Mouse (Mus musculus) lung, embryonic 14.5 days (tissue): ENCODE data around the gene Gorab. TPM values are rescaled to one million over a fixed set of nuclear protein-coding genes. Genes with fewer than 3 reads are reported as not detected.

Source experiments
- ATAC-seq: fragments of 200-750 bp; cut with Nextera tagmentation; 2 replicates; pipeline ENCODE4 v1.8.0; 2017; ENCODE audit warnings: mild to moderate bottlenecking, moderate TSS enrichment, moderate library complexity; ENCODE audit not compliant: insufficient read depth
- DNase-seq: peaks from one replicate; pipeline ENCODE4 v3.0.0-alpha.2; 2015
- H3K27ac ChIP-seq: fragments of 300-500 bp; sonication (generic); 2 replicates; pipeline ENCODE4 v1.5.1; 2014; ENCODE audit warnings: low read depth, mild to moderate bottlenecking, moderate library complexity
- H3K27me3 ChIP-seq: fragments of 300-500 bp; sonication (generic); 2 replicates; pipeline ENCODE4 v1.6.1; 2014; ENCODE audit warnings: low read length, control low read depth; ENCODE audit not compliant: insufficient read depth
- H3K36me3 ChIP-seq: fragments of 300-500 bp; sonication (generic); 2 replicates; pipeline ENCODE4 v1.6.1; 2014; ENCODE audit warnings: control low read depth; ENCODE audit not compliant: insufficient read depth
- H3K4me1 ChIP-seq: fragments of 300-500 bp; sonication (generic); 2 replicates; pipeline ENCODE4 v1.6.1; 2014; ENCODE audit warnings: antibody characterized with exemption, control low read depth; ENCODE audit not compliant: insufficient read depth
- H3K4me2 ChIP-seq: fragments of 300-500 bp; sonication (generic); 2 replicates; pipeline ENCODE4 v1.6.1; 2014; ENCODE audit warnings: mild to moderate bottlenecking
- H3K4me3 ChIP-seq: fragments of 300-500 bp; sonication (generic); 2 replicates; pipeline ENCODE4 v1.5.1; 2014; ENCODE audit warnings: low read depth, low read length
- H3K9ac ChIP-seq: fragments of 300-500 bp; sonication (generic); 2 replicates; pipeline ENCODE4 v1.6.1; 2014
- H3K9me3 ChIP-seq: fragments of 300-500 bp; sonication (generic); 2 replicates; pipeline ENCODE4 v1.6.1; 2016; ENCODE audit warnings: low read depth, low read length, control low read depth
- CTCF ChIP-seq: IDR thresholded peaks from 2 replicates; pipeline ENCODE4 v1.5.1; 2016; ENCODE audit warnings: antibody characterized with exemption, low read depth
- WGBS: fragments of 180-500 bp; shearing (Covaris S2); extraction: QIAGEN DNeasy Blood & Tissue Kit; methylation state at CpG from one replicate; pipeline ENCODE4 v1.1.7; 2014; 5-methylcytosine and 5-hydroxymethylcytosine counted together
- polyA plus RNA-seq: library from polyadenylated mRNA; unstranded; fragments of >200 nt; fragmentation: Nextera tagmentation; extraction: Ambion mirVana; gene quantifications from 2 replicates; pipeline ENCODE4 v1.2.1, GENCODE M21; 2014

Gorab gene
- polyA plus RNA-seq, 1 experiment from 2014 or later = 23.6 TPM

DNA sequence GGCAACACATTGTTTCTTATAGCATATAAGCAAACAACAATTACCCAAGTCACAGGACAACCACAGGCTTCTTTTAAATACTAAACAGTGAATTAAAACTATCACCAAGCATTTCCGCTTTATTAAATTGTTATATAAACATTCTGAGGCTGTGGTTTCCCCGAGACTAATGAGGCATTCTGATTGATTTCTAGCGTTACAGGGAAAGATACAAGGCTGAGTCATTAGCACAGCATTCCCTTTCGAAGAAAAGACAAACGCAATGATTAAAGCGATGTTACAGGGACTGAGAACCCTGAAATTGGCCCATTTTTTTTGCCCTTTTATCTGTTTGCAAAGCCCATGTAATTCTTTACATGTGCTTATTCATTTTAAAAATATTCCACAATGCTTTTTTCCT is 12.1 kb downstream of the Gorab start:
- no peak for TF ChIP-seq CTCF
- peaks cover 55% of the 10 kb centered on the region for H3K36me3 ChIP-seq
- no peaks in the 10 kb centered on the region for H3K27me3 ChIP-seq
- 61% methylated on average over 6 of the region's 6 CpGs for WGBS
- no peaks in the 10 kb centered on the region for H3K9me3 ChIP-seq
- no peaks in the 10 kb centered on the region for H3K4me1 ChIP-seq
- no peak overlapping the region for H3K4me3 ChIP-seq
- H3K27ac ChIP-seq = no peak overlapping the region
- no peak overlapping the region for H3K4me2 ChIP-seq
- DNase-seq (no peak), ATAC-seq (no peak)
- H3K9ac ChIP-seq = no peak overlapping the region

DNA sequence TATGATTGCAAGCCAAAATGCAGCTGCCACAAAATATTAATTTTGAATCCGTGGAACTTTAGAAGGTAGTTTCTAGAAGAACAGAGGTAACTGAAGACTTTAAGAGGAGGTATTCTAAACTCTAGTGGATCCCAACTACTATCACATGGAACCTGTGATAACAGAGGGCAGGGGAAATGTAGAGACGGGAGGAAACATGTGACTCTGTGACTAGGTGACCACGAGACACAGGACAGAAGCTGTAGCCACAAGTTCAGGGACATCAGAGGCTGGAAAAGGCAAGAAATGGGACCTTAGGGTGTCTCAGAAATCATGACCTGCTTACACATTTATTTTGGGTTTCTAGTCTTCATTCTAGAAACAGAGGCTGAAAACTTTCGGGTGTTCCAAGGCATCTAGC is 13.4 kb downstream of the Gorab start:
- Histone ChIP-seq H3K9me3 (no peaks in the 10 kb centered on the region), H3K27ac (no peak overlapping the region), H3K4me1 (no peaks in the 10 kb centered on the region), H3K4me3 (no peak overlapping the region), H3K4me2 (no peak overlapping the region), H3K27me3 (no peaks in the 10 kb centered on the region), H3K9ac (no peak overlapping the region), H3K36me3 (peaks cover 56% of the 10 kb centered on the region)
- no peak for ATAC-seq
- no peak for DNase-seq
- TF ChIP-seq CTCF = no peak
- WGBS = 79% methylated on average over 4 of the region's 4 CpGs

GRCm38 (mm10) chr1:163386196-163386595 is 17.3 kb downstream of the Gorab start:
- ATAC-seq = no peak
- Histone ChIP-seq H3K9me3 (no peaks in the 10 kb centered on the region), H3K4me1 (no peaks in the 10 kb centered on the region), H3K36me3 (peaks cover 35% of the 10 kb centered on the region), H3K4me3 (no peak overlapping the region), H3K4me2 (no peak overlapping the region), H3K9ac (no peak overlapping the region), H3K27me3 (no peaks in the 10 kb centered on the region), H3K27ac (no peak overlapping the region)
- WGBS = 83% methylated on average over 9 of the region's 9 CpGs
- no peak for TF ChIP-seq CTCF
- DNase-seq = no peak

GRCm38 (mm10) chr1:163383442-163384027 is 19.9 kb downstream of the Gorab start:
- DNase-seq (no peak), ATAC-seq (no peak)
- Histone ChIP-seq H3K9ac (no peak overlapping the region), H3K4me1 (no peaks in the 10 kb centered on the region), H3K27ac (no peak overlapping the region), H3K36me3 (peaks cover 31% of the 10 kb centered on the region), H3K27me3 (no peaks in the 10 kb centered on the region), H3K4me2 (no peak overlapping the region), H3K9me3 (no peaks in the 10 kb centered on the region), H3K4me3 (no peak overlapping the region)
- 70% methylated on average over 5 of the region's 5 CpGs for WGBS
- no peak for TF ChIP-seq CTCF

DNA sequence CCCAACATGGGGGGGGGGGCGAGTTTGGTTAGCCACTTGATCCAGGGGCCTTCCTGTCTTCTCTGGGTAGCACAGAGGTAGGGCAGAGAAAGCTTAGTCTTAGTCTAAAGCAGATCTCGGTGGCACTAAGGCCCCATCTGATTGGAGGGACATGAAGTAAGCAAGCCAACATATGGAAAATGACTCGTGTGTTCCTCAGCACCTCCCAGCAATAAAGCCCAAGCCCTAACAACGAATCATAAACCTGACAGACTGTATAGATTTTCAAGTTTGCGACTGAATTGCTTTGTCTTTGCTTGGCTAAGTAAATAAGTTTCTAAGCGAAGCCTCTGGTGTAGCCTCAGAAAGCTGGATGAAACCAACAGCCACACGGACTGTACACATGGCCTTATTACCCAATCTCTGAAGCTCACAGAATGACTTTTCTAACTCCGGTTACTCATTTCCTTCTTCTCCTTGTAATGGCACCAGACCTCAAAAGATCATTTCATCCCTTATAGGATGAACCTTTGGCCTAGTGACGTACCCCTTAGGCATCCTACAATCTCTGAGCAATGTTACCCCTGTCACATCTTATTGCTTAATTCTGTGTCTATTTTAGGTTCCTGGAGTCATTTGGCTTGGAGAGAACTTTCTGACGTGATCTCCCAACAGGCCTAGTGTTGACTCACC is 21.3 kb downstream of the Gorab start:
- Histone ChIP-seq H3K36me3 (peaks cover 25% of the 10 kb centered on the region), H3K4me3 (no peak overlapping the region), H3K4me2 (no peak overlapping the region), H3K9ac (no peak overlapping the region), H3K9me3 (no peaks in the 10 kb centered on the region), H3K27ac (no peak overlapping the region), H3K4me1 (0 out of 2 replicates have a peak, but pooled peaks cover 6% of the 10 kb centered on the region), H3K27me3 (no peaks in the 10 kb centered on the region)
- no peak for TF ChIP-seq CTCF
- DNase-seq (no peak), ATAC-seq (no peak)
- 86% methylated on average over 10 of the region's 10 CpGs for whole genome bisulfite sequencing

DNA sequence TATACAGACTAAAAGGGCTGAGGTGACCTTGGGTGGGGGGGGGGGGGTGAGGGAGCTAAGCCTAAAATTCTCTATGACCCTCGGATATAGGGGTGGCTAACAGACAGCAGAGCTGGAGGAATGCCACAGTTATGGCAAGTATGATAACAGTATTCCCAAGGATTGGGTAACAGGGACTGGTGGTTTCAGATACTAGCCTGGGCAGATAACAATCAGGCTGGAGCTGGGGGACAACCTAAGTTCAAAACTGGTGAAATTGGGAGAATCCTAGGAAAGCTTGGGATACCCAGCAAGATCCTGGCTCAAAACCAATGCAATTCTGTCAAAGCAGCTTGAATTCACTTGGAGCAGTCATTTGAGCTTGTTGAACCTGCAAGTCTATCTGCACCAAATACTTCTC is 22.9 kb downstream of the Gorab start:
- no peak for ATAC-seq
- no peak overlapping the region for H3K27ac ChIP-seq
- no peaks in the 10 kb centered on the region for H3K9me3 ChIP-seq
- H3K4me3 ChIP-seq = no peak overlapping the region
- no peaks in the 10 kb centered on the region for H3K27me3 ChIP-seq
- no peak for DNase-seq
- 80% methylated on average over 1 of the region's 1 CpGs for WGBS
- TF ChIP-seq CTCF = no peak
- H3K4me2 ChIP-seq = no peak overlapping the region
- H3K4me1 ChIP-seq = 0 out of 2 replicates have a peak, but pooled peaks cover 6% of the 10 kb centered on the region
- peaks cover 13% of the 10 kb centered on the region for H3K36me3 ChIP-seq
- no peak overlapping the region for H3K9ac ChIP-seq

- Histone ChIP-seq H3K9me3 (no peaks in the 10 kb centered on the region), H3K4me2 (no peak overlapping the region), H3K27ac (peak overlapping the region; percentile 21; the same call in 1 of the 2 replicates), H3K9ac (no peak overlapping the region), H3K4me1 (0 out of 2 replicates have a peak, but pooled peaks cover 6% of the 10 kb centered on the region), H3K36me3 (peaks cover 8% of the 10 kb centered on the region; the same call in 1 of the 2 replicates), H3K27me3 (no peaks in the 10 kb centered on the region), H3K4me3 (no peak overlapping the region)
- ATAC-seq (no peak), DNase-seq (peak; percentile 51)
- no peak for TF ChIP-seq CTCF
- 32% methylated on average over 4 of the region's 4 CpGs for WGBS
Observed at GRCm38 (mm10) chr1:163380072-163380471, 23.4 kb downstream of the Gorab start.
